Mouse (Mus musculus) left cerebral cortex, adult 2 months (tissue): ENCODE results near the gene Slbp. TPM values are rescaled to one million over a fixed set of nuclear protein-coding genes. Genes with fewer than 3 reads are reported as not detected.
A peak's percentile ranks its signal among the peaks of the same experiment; 100 is the strongest.

ENCODE experiments used
- DNase-seq, 2 experiments: peaks; one replicate each; pipeline ENCODE4 v3.0.0; 2021 to 2022; ENCODE audit warnings: low spot score in 2 of 2, mixed read lengths in 1 of 2; ENCODE audit errors: extremely low spot score in 1 of 2
- H3K27ac ChIP-seq: fragments of 200-600 bp; 2 replicates; pipeline ENCODE4 v1.8.1; 2022
- H3K4me3 ChIP-seq: fragments of 200-600 bp; 2 replicates; pipeline ENCODE4 v1.8.1; 2022
- CTCF ChIP-seq: fragments of 200-600 bp; IDR thresholded peaks from 2 replicates; pipeline ENCODE4 v1.8.1; 2022; ENCODE audit warnings: antibody characterized with exemption, mild to moderate bottlenecking, moderate library complexity
- intact Hi-C: fragments of 180-260 bp; cut with DNase I; formaldehyde crosslinking; loops from one replicate; pipeline ENCODE4 v1.15.1; 2025
- long read RNA-seq, 2 experiments: library from polyadenylated mRNA; stranded (forward); transcript quantifications; one replicate each; pipeline ENCODE4 v2.0.0; 2021; ENCODE audit warnings: borderline mapping rate in 2 of 2
- total RNA-seq, 2 experiments: library from RNA; stranded (reverse); gene quantifications; 2 replicates each; pipeline ENCODE4 v1.2.3; 2021

Gene Slbp
- 10 to 100 TPM; 24.4 to 25.7 TPM for total RNA-seq
- long read RNA-seq, experiment 1, transcript Slbp-201 (8 exons, 1,906 nt): major isoform, 21 of 25 reads
- long read RNA-seq, experiment 1, partial matches to known transcripts: 1 of 25 reads
- long read RNA-seq, experiment 1, other reads (novel, unspliced or antisense): 2 of 25 reads
- long read RNA-seq, experiment 2, transcript Slbp-201 (8 exons, 1,906 nt): major isoform, 16 of 21 reads
- long read RNA-seq, experiment 2, partial matches to known transcripts: 1 of 21 reads
- long read RNA-seq, experiment 2, other reads (novel, unspliced or antisense): 4 of 21 reads

- peak within 1 kb of the TSS; percentile 64 for H3K4me3 ChIP-seq
- TF ChIP-seq CTCF: no peak
- peak within 1 kb of the TSS; percentile 99 for H3K27ac ChIP-seq
- DNase-seq: peak; percentile 95
- intact Hi-C loops: loop anchor here (10.0 kb wide), 1 partner anchor 377 kb away; the partner anchor contains the start of gene Ctbp1
These were observed at the start of gene Slbp for GRCm38 (mm10) chr5:33651921-33652782. TSS of gene Slbp (minus strand) at chr5:33652574.

DNA sequence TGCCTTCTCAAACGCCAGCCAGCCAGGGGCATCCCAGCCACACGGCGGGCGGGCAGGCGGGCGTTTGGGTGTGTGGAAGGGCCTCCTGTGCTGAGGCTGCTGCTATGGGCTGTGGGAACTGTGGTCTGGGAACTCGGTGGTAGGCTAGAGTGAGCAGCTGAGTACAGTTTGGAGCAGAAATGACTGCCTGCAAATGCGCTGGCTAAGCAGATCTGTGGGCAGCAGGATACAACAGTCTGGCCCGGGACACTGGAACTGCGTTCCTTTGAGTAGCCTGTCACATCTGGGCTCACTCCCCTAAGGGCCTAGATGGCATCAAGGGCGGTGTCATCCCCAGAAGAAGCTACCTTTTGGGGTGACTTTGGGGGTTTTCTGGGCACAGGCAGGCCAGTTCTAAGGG is 49.5 kb upstream of the Slbp start:
- no peak for DNase-seq
- no peak overlapping the region for H3K27ac ChIP-seq
- no peak overlapping the region for H3K4me3 ChIP-seq
- intact Hi-C loops: no loop called here
- no peak for TF ChIP-seq CTCF

DNA sequence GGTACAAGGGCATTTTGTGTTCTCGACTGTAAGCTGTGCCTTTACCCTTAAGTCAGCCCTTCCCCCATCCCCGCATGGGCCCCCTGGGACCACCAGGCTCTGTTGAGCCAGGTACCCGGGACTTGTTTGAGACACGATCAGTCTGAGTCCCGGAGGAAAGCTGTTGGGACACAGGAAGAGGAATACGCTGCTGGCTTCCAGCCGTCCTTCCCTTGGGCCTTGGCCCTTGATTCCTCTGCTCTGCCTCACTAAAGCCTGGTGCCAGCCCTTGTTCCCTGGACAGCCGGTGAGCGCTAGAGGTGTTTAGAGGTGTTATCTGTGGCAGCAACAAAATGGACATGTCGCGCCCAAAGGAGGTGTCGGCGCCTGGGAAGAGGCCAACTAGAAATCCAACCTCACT is 47.6 kb upstream of the Slbp start:
- no peak for TF ChIP-seq CTCF
- Histone ChIP-seq H3K27ac (no peak overlapping the region), H3K4me3 (no peak overlapping the region)
- DNase-seq: no peak
- intact Hi-C loops: no loop called here

GRCm38 (mm10) chr5:33698669-33699068 is 46.3 kb upstream of the Slbp start:
- TF ChIP-seq CTCF: no peak
- no peak for DNase-seq
- intact Hi-C loops: no loop called here
- Histone ChIP-seq H3K4me3 (no peak overlapping the region), H3K27ac (no peak overlapping the region; the same call in 1 of the 2 replicates)

DNA sequence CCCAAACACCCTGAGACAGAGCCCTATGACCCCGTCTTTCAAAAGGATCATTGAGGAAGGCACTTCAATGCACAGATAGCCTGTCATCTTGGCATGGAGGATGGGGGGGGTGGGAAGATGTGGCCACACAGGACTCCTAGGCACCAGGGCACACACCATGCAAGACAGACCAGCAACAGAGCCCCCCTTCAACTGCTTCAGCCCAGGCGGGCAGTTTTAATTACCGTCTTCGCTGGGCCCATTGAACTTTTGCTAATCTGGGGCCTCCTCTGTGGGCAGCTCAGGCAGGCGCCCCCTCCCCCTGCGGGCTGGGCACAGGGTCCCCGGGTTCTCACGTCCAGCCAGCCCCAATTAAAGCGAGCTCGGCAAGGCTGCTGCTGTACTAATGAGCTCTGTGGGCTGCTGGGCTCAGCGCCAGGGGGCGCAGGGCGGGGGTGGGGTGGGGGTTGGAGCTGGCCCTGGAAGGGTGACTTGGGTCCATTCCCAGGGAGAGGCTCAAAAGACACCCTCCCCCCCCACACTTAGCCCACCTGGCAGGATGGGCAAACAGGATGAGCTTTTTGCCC is 45.7 kb upstream of the Slbp start:
- no peak overlapping the region for H3K27ac ChIP-seq
- DNase-seq: peak in 1 of 2 experiments; percentile 64
- no peak for TF ChIP-seq CTCF

DNA sequence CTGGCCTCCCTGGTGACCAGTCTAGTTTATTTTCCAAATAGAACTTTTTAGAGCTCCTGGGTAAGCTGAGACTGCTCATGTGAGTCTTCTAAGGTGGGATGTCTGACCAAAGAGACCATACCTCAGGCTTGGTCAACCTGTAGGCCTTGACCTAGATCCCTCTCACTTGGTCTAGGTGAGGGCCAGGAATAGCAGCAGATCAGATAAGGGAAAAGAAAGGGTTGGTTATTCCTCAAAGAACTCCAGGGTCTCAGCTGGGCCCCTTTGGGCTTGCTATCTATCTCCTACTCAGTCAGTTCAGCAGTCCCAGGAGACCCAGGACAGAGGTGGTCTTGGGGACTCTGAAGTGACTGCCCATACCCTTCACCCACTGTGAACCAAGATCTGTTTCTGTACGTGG is 45.2 kb upstream of the Slbp start:
- Histone ChIP-seq H3K27ac (no peak overlapping the region), H3K4me3 (no peak overlapping the region)
- TF ChIP-seq CTCF: no peak
- no peak for DNase-seq
- intact Hi-C loops: no loop called here

More for the DNA sequence above, 45.7 kb upstream of the Slbp start:
- H3K4me3 ChIP-seq: no peak overlapping the region
- intact Hi-C loops: no loop called here

DNA sequence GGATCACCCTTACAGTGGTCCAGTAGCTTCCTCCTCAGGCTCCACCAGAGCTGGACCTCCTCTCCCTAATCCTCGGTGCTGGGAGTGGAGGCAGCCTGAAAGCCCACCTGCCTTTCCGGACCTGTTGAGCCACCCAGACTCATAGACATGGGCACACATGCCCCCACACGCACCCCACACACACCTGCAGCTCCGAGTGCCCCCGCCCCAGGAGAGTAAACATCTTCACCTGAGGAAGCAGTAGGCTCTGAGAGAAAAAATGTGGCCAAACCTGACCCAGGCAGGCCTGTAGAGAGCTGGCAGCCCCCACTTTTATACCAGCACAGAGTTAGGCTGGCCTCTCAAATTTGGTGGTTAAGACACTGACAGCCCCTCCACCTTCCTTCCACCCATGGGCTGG is 44.1 kb upstream of the Slbp start:
- no peak for TF ChIP-seq CTCF
- no peak for DNase-seq
- H3K27ac ChIP-seq: no peak overlapping the region
- intact Hi-C loops: no loop called here
- H3K4me3 ChIP-seq: no peak overlapping the region

DNA sequence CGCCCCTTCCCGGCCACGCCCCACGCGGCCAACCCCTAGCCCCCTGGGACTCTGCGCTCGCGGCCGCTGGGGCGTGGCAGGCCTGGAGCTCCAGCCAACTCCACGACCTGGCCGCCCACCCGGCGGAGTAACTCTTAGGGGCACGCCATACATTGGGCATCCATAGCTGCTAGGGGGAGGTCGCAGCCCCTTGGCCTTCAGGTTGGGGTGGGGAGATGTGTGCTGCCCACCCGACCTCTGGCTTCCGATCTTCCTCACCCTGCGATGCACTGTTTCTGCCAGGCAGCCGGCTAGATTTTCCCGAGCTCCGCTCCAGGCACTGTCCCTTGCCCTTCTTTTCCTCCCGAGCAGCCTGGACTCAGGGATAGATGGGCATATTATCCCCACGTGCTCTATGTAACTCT is 43.3 kb upstream of the Slbp start:
- no peak overlapping the region for H3K27ac ChIP-seq
- no peak for TF ChIP-seq CTCF
- peak overlapping the region; percentile 49 for H3K4me3 ChIP-seq
- no peak for DNase-seq
- intact Hi-C loops: no loop called here

- intact Hi-C loops: no loop called here
- H3K27ac ChIP-seq: no peak overlapping the region
- DNase-seq: peak; percentile 48 to 59
- H3K4me3 ChIP-seq: peak overlapping the region; percentile 49
- no peak for TF ChIP-seq CTCF
These were observed 42.7 kb upstream of the Slbp start for GRCm38 (mm10) chr5:33694848-33695717.

DNA sequence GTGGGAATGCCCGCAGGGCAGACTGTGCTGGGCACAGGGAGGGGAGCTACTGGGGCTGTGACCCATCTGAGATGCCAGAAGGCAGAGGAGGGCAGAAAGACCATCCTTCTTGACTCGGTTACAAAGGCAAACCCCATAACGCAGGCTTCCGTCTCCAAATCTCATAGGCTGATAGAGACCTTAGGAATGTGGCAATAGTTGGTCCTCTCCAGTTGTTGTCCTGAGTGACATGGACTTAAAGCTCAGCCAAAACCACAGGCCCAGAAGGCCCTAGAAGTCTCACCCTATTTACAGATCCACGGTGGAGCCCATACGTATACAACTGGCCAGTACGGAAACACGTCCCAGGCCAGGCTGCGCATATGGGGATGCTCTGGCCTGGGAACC is 42.1 kb upstream of the Slbp start:
- DNase-seq: no peak
- intact Hi-C loops: no loop called here
- H3K27ac ChIP-seq: no peak overlapping the region
- TF ChIP-seq CTCF: no peak
- H3K4me3 ChIP-seq: no peak overlapping the region

DNA sequence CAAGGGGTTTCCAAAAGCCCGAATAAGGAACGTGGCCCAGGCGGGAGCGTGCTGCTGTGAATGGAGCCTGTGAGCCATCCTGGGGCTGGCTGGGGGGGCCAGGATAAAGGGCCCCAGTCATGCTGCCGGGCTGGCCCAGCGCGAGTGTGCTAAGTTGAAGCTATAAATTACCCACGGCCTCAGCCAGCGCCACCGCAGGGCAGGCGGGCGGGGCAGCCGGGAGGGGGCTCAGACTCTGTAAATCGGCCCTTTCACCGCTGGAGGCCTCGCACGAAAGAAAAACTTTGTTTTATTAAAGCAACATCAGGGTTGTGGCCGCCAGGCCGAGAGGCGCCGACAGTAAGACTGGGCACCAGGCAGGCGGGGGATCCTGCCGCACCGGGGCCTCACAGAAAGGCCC is 40.0 kb upstream of the Slbp start:
- DNase-seq: no peak
- Histone ChIP-seq H3K27ac (no peak overlapping the region), H3K4me3 (no peak overlapping the region)
- intact Hi-C loops: no loop called here
- TF ChIP-seq CTCF: no peak
